Mouse (Mus musculus): Measurements from ENCODE around the gene Mta2.

GRCm38 (mm10) chr19:8983150-8983650, 41.5 kb downstream of the Mta2 start:
- no peak for TF ChIP-seq POLR2A (IDR thresholded peaks at IDR 0.05; ENCODE audit: control insufficient read depth, extremely low read depth, insufficient read depth, low read length, poor library complexity)
- TF ChIP-seq CTCF (IDR thresholded peaks at IDR 0.05; ENCODE audit: borderline replicate concordance, control insufficient read depth, extremely low read depth, insufficient read depth, low read length, poor library complexity): no peak

Measured in thymus, adult 2 months (tissue).